Mouse (Mus musculus) CH12.LX (cell line): ENCODE results near the gene Asb17. TPM values are rescaled to one million over a fixed set of nuclear protein-coding genes. Genes with fewer than 3 reads are reported as not detected.
"Not testable (repeated sequence)": the region's sequence is repeated elsewhere in the genome, so short reads cannot be mapped to it uniquely, and the experiment has no call there.

ENCODE experiments used
- DNase-seq: peaks from one replicate; pipeline ENCODE4 v3.0.0-alpha.2; 2013; ENCODE audit errors: extremely low read depth
- H3K27ac ChIP-seq: 2 replicates; pipeline ENCODE4 v1.5.1; 2012; ENCODE audit warnings: low read depth, mild to moderate bottlenecking, control low read depth, moderate library complexity; ENCODE audit not compliant: insufficient read depth
- H3K27me3 ChIP-seq: replicated peaks from 2 replicates; pipeline ENCODE3; 2012; ENCODE audit warnings: inconsistent platforms
- H3K36me3 ChIP-seq, 2 experiments: replicated peaks in 1 of 2; 2 replicates each; pipeline versions ENCODE3 to v1.6.1; 2012; ENCODE audit warnings: inconsistent platforms in 1 of 2, low read length in 1 of 2, mild to moderate bottlenecking in 1 of 2, mixed read lengths in 1 of 2, moderate library complexity in 1 of 2; ENCODE audit not compliant: control insufficient read depth in 1 of 2, insufficient read depth in 1 of 2
- H3K4me1 ChIP-seq, 2 experiments: 2 replicates each; pipeline ENCODE4 v1.6.1; 2012; ENCODE audit warnings: inconsistent platforms in 1 of 2, moderate library complexity in 1 of 2; ENCODE audit not compliant: insufficient read depth in 2 of 2, control insufficient read depth in 1 of 2
- H3K4me2 ChIP-seq: 2 replicates; pipeline ENCODE4 v1.6.1; 2012; ENCODE audit warnings: low read depth, mild to moderate bottlenecking, control low read depth; ENCODE audit not compliant: poor library complexity, insufficient read depth, severe bottlenecking
- H3K4me3 ChIP-seq, 3 experiments: fragments of 150-350 bp in 1 of 3; sonication (generic) in 1 of 3; replicated peaks in 1 of 3; 2 replicates each; pipeline versions ENCODE3 to v1.5.1; 2011 to 2012; ENCODE audit warnings: low read depth in 2 of 3, low read length in 2 of 3, mild to moderate bottlenecking in 2 of 3, moderate library complexity in 2 of 3, control low read depth in 1 of 3, improper control_type of control experiment in 1 of 3, inconsistent platforms in 1 of 3, mixed read lengths in 1 of 3; ENCODE audit not compliant: poor library complexity in 1 of 3
- H3K79me2 ChIP-seq: replicated peaks from 2 replicates; pipeline ENCODE4 v1.6.1; 2012; ENCODE audit warnings: mild to moderate bottlenecking, moderate library complexity; ENCODE audit not compliant: control insufficient read depth, poor library complexity, insufficient read depth, severe bottlenecking; ENCODE audit errors: extremely low read depth
- H3K9ac ChIP-seq: 2 replicates; pipeline ENCODE4 v1.6.1; 2012; ENCODE audit warnings: low read depth, mild to moderate bottlenecking, control low read depth, moderate library complexity; ENCODE audit not compliant: insufficient read depth
- H3K9me3 ChIP-seq: replicated peaks from 2 replicates; pipeline ENCODE3; 2012; ENCODE audit warnings: low read length, inconsistent platforms, mixed read lengths
- CHD1 ChIP-seq: IDR thresholded peaks from 2 replicates; pipeline ENCODE4 v1.6.1; 2012; ENCODE audit warnings: low read depth, low read length, improper control_type of control experiment, inconsistent platforms
- CHD2 ChIP-seq: IDR thresholded peaks from 2 replicates; pipeline ENCODE4 v1.6.1; 2011; ENCODE audit warnings: low read length, improper control_type of control experiment
- CTCF ChIP-seq, 2 experiments: IDR thresholded peaks in 1 of 2; conservative IDR thresholded peaks in 1 of 2; 2 replicates each; pipeline ENCODE4 v1.5.1; 2011 to 2012; ENCODE audit warnings: low read depth in 2 of 2, low read length in 2 of 2, improper control_type of control experiment in 1 of 2, inconsistent platforms in 1 of 2, mild to moderate bottlenecking in 1 of 2, moderate library complexity in 1 of 2
- ELF1 ChIP-seq: IDR thresholded peaks from 2 replicates; pipeline ENCODE4 v1.6.1; 2014; ENCODE audit warnings: low read depth, mild to moderate bottlenecking, inconsistent platforms, low read length, improper control_type of control experiment
- EP300 ChIP-seq: IDR thresholded peaks from 2 replicates; pipeline ENCODE4 v1.6.1; 2011; ENCODE audit warnings: low read length, improper control_type of control experiment
- ETS1 ChIP-seq: conservative IDR thresholded peaks from 2 replicates; pipeline ENCODE4 v1.6.1; 2012; ENCODE audit warnings: low read depth, mild to moderate bottlenecking, inconsistent platforms, low read length, improper control_type of control experiment, moderate library complexity
- GABPA ChIP-seq: IDR thresholded peaks from 2 replicates; pipeline ENCODE4 v1.6.1; 2012; ENCODE audit warnings: low read depth, low read length, improper control_type of control experiment, inconsistent platforms; ENCODE audit not compliant: insufficient replicate concordance
- IRF4 ChIP-seq: IDR thresholded peaks from 2 replicates; pipeline ENCODE4 v1.6.1; 2014; ENCODE audit warnings: low read depth, mild to moderate bottlenecking, inconsistent platforms, low read length, improper control_type of control experiment
- JUN ChIP-seq: IDR thresholded peaks from 2 replicates; pipeline ENCODE4 v1.6.1; 2011; ENCODE audit warnings: low read depth, mild to moderate bottlenecking, low read length, improper control_type of control experiment, moderate library complexity; ENCODE audit not compliant: insufficient read depth
- JUND ChIP-seq: conservative IDR thresholded peaks from 2 replicates; pipeline ENCODE4 v1.6.1; 2011; ENCODE audit warnings: low read depth, low read length, improper control_type of control experiment
- MAX ChIP-seq: IDR thresholded peaks from 2 replicates; pipeline ENCODE4 v1.6.1; 2011; ENCODE audit warnings: low read length, improper control_type of control experiment
- MXI1 ChIP-seq: IDR thresholded peaks from 2 replicates; pipeline ENCODE4 v1.6.1; 2011; ENCODE audit warnings: mild to moderate bottlenecking, low read depth, low read length, improper control_type of control experiment
- MYC ChIP-seq: IDR thresholded peaks from 2 replicates; pipeline ENCODE4 v1.6.1; 2011; ENCODE audit warnings: low read depth, mild to moderate bottlenecking, improper control_type of control experiment, low read length
- NRF1 ChIP-seq: IDR thresholded peaks from 2 replicates; pipeline ENCODE4 v1.6.1; 2014; ENCODE audit warnings: low read depth, mild to moderate bottlenecking, inconsistent platforms, low read length, improper control_type of control experiment, moderate library complexity
- POLR2A ChIP-seq: IDR thresholded peaks from 2 replicates; pipeline ENCODE4 v1.6.1; 2011; ENCODE audit warnings: low read depth, mild to moderate bottlenecking, improper control_type of control experiment, low read length
- RAD21 ChIP-seq: IDR thresholded peaks from 2 replicates; pipeline ENCODE4 v1.6.1; 2011; ENCODE audit warnings: low read depth, mild to moderate bottlenecking, low read length, improper control_type of control experiment, moderate library complexity
- RCOR1 ChIP-seq: conservative IDR thresholded peaks from 2 replicates; pipeline ENCODE4 v1.6.1; 2012; ENCODE audit warnings: low read depth, mild to moderate bottlenecking, inconsistent platforms, low read length, improper control_type of control experiment
- SIN3A ChIP-seq: IDR thresholded peaks from 2 replicates; pipeline ENCODE4 v1.6.1; 2012; ENCODE audit warnings: low read length, improper control_type of control experiment, inconsistent platforms
- SMC3 ChIP-seq: IDR thresholded peaks from 2 replicates; pipeline ENCODE4 v1.6.1; 2011; ENCODE audit warnings: low read depth, low read length, improper control_type of control experiment
- TBP ChIP-seq: conservative IDR thresholded peaks from 2 replicates; pipeline ENCODE4 v1.6.1; 2011; ENCODE audit warnings: low read depth, low read length, improper control_type of control experiment
- UBTF ChIP-seq: IDR thresholded peaks from 2 replicates; pipeline ENCODE4 v1.6.1; 2012; ENCODE audit warnings: low read depth, mild to moderate bottlenecking, inconsistent platforms, low read length, improper control_type of control experiment, moderate library complexity
- USF1 ChIP-seq: IDR thresholded peaks from 2 replicates; pipeline ENCODE4 v1.6.1; 2014; ENCODE audit warnings: low read depth, mild to moderate bottlenecking, inconsistent platforms, low read length, improper control_type of control experiment
- USF2 ChIP-seq: conservative IDR thresholded peaks from 2 replicates; pipeline ENCODE4 v1.6.1; 2011; ENCODE audit warnings: low read depth, low read length, improper control_type of control experiment
- ZC3H11A ChIP-seq: IDR thresholded peaks from 2 replicates; pipeline ENCODE4 v1.6.1; 2012; ENCODE audit warnings: low read depth, mild to moderate bottlenecking, inconsistent platforms, low read length, improper control_type of control experiment
- dilution Hi-C: fragments of 300-500 bp; cut with MboI; formaldehyde crosslinking; loops from 2 replicates; pipeline ENCODE4 v1.14.3; 2020; ENCODE audit warnings: low sequenced_read_pairs; ENCODE audit not compliant: extremely low pct_unique_long_range_greater_than_20kb, extremely low pct_ligation_motif_present
- in situ Hi-C: fragments of 300-500 bp; cut with MboI; formaldehyde crosslinking; loops from 3 replicates; pipeline ENCODE4 v1.14.3; 2019; ENCODE audit warnings: low sequenced_read_pairs, low pct_ligation_motif_present, low pct_unique_long_range_greater_than_20kb, mixed read lengths
- polyA plus RNA-seq: library from polyadenylated mRNA; unstranded; fragments of >175 nt; gene quantifications from 2 replicates; pipeline ENCODE4 v1.2.1, GENCODE M21; 2012; ENCODE audit warnings: low read depth; ENCODE audit not compliant: insufficient read length
- total RNA-seq, 2 experiments: library from RNA; depleted of rRNA; stranded (reverse); fragments of 300-350 nt in 1 of 2; fragments of >200 nt in 1 of 2; gene quantifications; 2 replicates each; pipeline ENCODE4 v1.2.3; 2012 to 2014

Gene Asb17
- total and polyA plus RNA-seq, 3 experiments: 0.13 to 0.27 TPM; not detected in 1

- H3K9me3 ChIP-seq: no peaks in the 10 kb centered on the region
- in situ Hi-C loops (no loop called here), dilution Hi-C loops (no loop called here)
- peaks cover 6 to 7% of the 10 kb centered on the region in 2 experiments for H3K4me1 ChIP-seq
- H3K79me2 ChIP-seq: no peaks in the 10 kb centered on the region
- no peak overlapping the region for H3K27ac ChIP-seq
- H3K4me3 ChIP-seq: no peak overlapping the region
- TF ChIP-seq MXI1: no peak
- TF ChIP-seq, all 38 proteins: peak for 0
- no peak for DNase-seq
- Histone ChIP-seq H3K9ac (no peak overlapping the region), H3K36me3 (no peaks in the 10 kb centered on the region), H3K27me3 (no peaks in the 10 kb centered on the region), H3K4me2 (no peak overlapping the region)
Observed at GRCm38 (mm10) chr3:153826616-153827015, 17.4 kb upstream of the Asb17 start.

- DNase-seq, H3K79me2 ChIP-seq, H3K9ac ChIP-seq, dilution Hi-C loops, H3K4me2 ChIP-seq, H3K27me3 ChIP-seq, in situ Hi-C loops, H3K4me1 ChIP-seq, H3K27ac ChIP-seq, H3K4me3 ChIP-seq, H3K9me3 ChIP-seq, H3K36me3 ChIP-seq: not testable (repeated sequence)
Observed at GRCm38 (mm10) chr3:153829788-153830187, 14.2 kb upstream of the Asb17 start.

- no peak overlapping the region for H3K27ac ChIP-seq
- peak; percentile 69 for DNase-seq
- no peak overlapping the region for H3K9ac ChIP-seq
- H3K4me1 ChIP-seq: peaks cover 7 to 16% of the 10 kb centered on the region in 2 experiments
- no peaks in the 10 kb centered on the region for H3K9me3 ChIP-seq
- dilution Hi-C loops (no loop called here), in situ Hi-C loops (no loop called here)
- H3K4me2 ChIP-seq: 0 out of 2 replicates have a peak overlapping the region, but pooled peaks have one; percentile 7
- no peaks in the 10 kb centered on the region for H3K36me3 ChIP-seq
- H3K27me3 ChIP-seq: no peaks in the 10 kb centered on the region
- H3K4me3 ChIP-seq: no peak overlapping the region
- TF ChIP-seq SIN3A: no peak
- no peak for TF ChIP-seq UBTF
- TF ChIP-seq JUND: no peak
- no peak for TF ChIP-seq NRF1
- peak; percentile 64 for TF ChIP-seq SMC3
- TF ChIP-seq IRF4: 0 out of 2 replicates have a peak, but pooled peaks have one; percentile 23
- peak; percentile 73 to 82 for TF ChIP-seq CTCF (conservative IDR thresholded peaks at IDR 0.05 in 1 of 2, IDR thresholded peaks at IDR 0.05 in 1 of 2; ENCODE audit: low read depth in 2 of 2, low read length in 2 of 2)
- TF ChIP-seq GABPA: no peak
- TF ChIP-seq ZC3H11A: no peak
- TF ChIP-seq RAD21: peak; percentile 75
- no peak for TF ChIP-seq JUN
- TF ChIP-seq ETS1: no peak
- TF ChIP-seq POLR2A: no peak
- peak; percentile 38 for TF ChIP-seq MAX
- TF ChIP-seq TBP: no peak
- no peak for TF ChIP-seq USF1
- no peak for TF ChIP-seq CHD1
- TF ChIP-seq USF2: no peak
- no peak for TF ChIP-seq MYC
- TF ChIP-seq CHD2: no peak
- no peak for TF ChIP-seq RCOR1
- no peak for TF ChIP-seq EP300
- TF ChIP-seq ELF1: 0 out of 2 replicates have a peak, but pooled peaks have one; percentile 26
- no peaks in the 10 kb centered on the region for H3K79me2 ChIP-seq
Observed at GRCm38 (mm10) chr3:153831014-153831872, 12.8 kb upstream of the Asb17 start.
